Mouse (Mus musculus) lung, postnatal 0 days (tissue): ENCODE data around the gene Banp. TPM values are rescaled to one million over a fixed set of nuclear protein-coding genes. Genes with fewer than 3 reads are reported as not detected.

ENCODE experiments used
- ATAC-seq: fragments of 200-750 bp; cut with Nextera tagmentation; 2 replicates; pipeline ENCODE4 v1.8.0; 2017; ENCODE audit warnings: moderate library complexity
- DNase-seq: peaks from one replicate; pipeline ENCODE4 v3.0.0-alpha.2; 2016; ENCODE audit warnings: low spot score
- H3K27ac ChIP-seq: fragments of 300-500 bp; sonication (generic); 2 replicates; pipeline ENCODE4 v1.5.1; 2014; ENCODE audit warnings: antibody characterized with exemption, mild to moderate bottlenecking, low read length, mixed read lengths
- H3K27me3 ChIP-seq: fragments of 300-500 bp; sonication (generic); replicated peaks from 2 replicates; pipeline ENCODE4 v1.6.1; 2014; ENCODE audit warnings: low read length, mixed read lengths; ENCODE audit not compliant: insufficient read depth
- H3K36me3 ChIP-seq: fragments of 300-500 bp; sonication (generic); 2 replicates; pipeline ENCODE4 v1.6.1; 2014; ENCODE audit warnings: low read length, mixed read lengths; ENCODE audit not compliant: insufficient read depth
- H3K4me1 ChIP-seq: fragments of 300-500 bp; sonication (generic); 2 replicates; pipeline ENCODE4 v1.6.1; 2014; ENCODE audit warnings: antibody characterized with exemption, low read depth, low read length, mixed read lengths; ENCODE audit not compliant: insufficient read depth
- H3K4me2 ChIP-seq: fragments of 300-500 bp; sonication (generic); replicated peaks from 2 replicates; pipeline ENCODE4 v1.6.1; 2014; ENCODE audit warnings: low read depth, mild to moderate bottlenecking, low read length, moderate library complexity, mixed read lengths
- H3K4me3 ChIP-seq: fragments of 300-500 bp; sonication (generic); 2 replicates; pipeline ENCODE4 v1.5.1; 2014; ENCODE audit warnings: low read depth, low read length
- H3K9ac ChIP-seq: fragments of 300-500 bp; sonication (generic); replicated peaks from 2 replicates; pipeline ENCODE4 v1.6.1; 2014; ENCODE audit warnings: low read depth, mild to moderate bottlenecking
- H3K9me3 ChIP-seq: fragments of 300-500 bp; sonication (generic); 2 replicates; pipeline ENCODE4 v1.6.1; 2016; ENCODE audit warnings: low read length, mixed read lengths
- CTCF ChIP-seq: IDR thresholded peaks from 2 replicates; pipeline ENCODE4 v1.5.1; 2016; ENCODE audit warnings: antibody characterized with exemption, mild to moderate bottlenecking
- EP300 ChIP-seq: IDR thresholded peaks from 2 replicates; pipeline ENCODE4 v1.6.1; 2016; ENCODE audit warnings: antibody characterized with exemption, mild to moderate bottlenecking, control low read depth
- WGBS: fragments of 180-500 bp; shearing (Covaris S2); extraction: QIAGEN DNeasy Blood & Tissue Kit; methylation state at CpG from one replicate; pipeline ENCODE4 v1.1.7; 2014; 5-methylcytosine and 5-hydroxymethylcytosine counted together
- polyA plus RNA-seq: library from polyadenylated mRNA; unstranded; fragments of >200 nt; fragmentation: Nextera tagmentation; extraction: Ambion mirVana; gene quantifications from 2 replicates; pipeline ENCODE4 v1.2.1, GENCODE M21; 2015

The Banp gene
- polyA plus RNA-seq, 1 experiment from 2014 or later = 17.1 TPM

DNA sequence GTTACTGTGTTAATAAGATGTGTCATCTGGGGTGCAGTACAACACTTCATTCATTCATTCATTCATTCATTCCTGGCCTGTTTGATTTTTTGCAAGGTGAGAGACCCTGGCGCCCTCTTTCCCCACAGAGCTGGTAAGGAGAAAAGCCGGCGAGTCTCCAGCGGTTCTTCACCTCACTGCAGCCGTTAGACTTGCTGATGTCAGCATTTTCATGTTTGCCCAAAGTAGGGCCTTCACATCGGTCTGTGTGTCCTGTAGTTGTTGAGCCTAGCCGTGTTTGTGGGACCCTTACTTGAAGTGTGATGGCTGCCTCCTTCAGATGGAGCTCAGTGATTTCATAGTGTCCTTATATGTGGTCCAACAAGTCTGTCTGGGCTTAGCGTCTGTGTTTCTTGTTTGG is 20.7 kb downstream of the Banp start:
- TF ChIP-seq EP300 (no peak), CTCF (no peak)
- H3K4me2 ChIP-seq = no peak overlapping the region

DNA sequence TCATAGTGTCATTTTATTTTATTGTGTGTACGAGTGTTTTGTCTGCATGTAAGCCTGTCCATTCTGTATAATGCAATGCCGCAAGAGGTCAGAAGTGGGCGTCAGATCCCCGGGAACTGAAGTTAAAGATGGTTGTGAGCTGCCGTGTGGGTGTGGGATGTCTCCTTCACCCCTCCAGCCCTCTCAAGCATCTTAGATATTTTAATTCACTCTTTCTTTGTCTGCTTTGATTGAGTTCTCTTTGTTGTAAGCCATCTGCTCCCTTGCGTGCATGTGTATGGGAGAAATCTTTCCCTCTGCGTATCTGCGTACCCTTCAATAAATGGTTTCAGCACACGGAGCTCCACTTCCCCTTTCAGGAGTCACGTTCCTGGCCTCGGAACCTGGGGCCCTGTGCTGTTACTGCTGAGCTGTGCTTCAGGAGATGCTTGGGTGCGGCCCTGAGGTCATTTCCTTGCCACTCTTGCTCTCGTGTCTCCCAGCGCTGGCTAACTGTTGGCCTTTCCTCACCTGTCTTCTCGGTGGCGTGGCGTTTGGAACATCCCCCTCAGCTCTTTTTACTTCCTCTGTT is 22.0 kb downstream of the Banp start:
- ATAC-seq (no peak; the same call in 1 of the 2 replicates), DNase-seq (no peak)
- H3K4me1 ChIP-seq = peaks cover 7% of the 10 kb centered on the region; the same call in 1 of the 2 replicates
- H3K4me3 ChIP-seq = no peak overlapping the region
- TF ChIP-seq CTCF (peak; percentile 23; the same call in 1 of the 2 replicates), EP300 (no peak)
- H3K4me2 ChIP-seq = no peak overlapping the region
- no peak overlapping the region for H3K27ac ChIP-seq
- 60% methylated on average over 17 of the region's 17 CpGs for WGBS
- H3K9me3 ChIP-seq = no peaks in the 10 kb centered on the region
- H3K27me3 ChIP-seq = no peaks in the 10 kb centered on the region
- no peak overlapping the region for H3K9ac ChIP-seq
- H3K36me3 ChIP-seq = peaks cover 10% of the 10 kb centered on the region

More for the DNA sequence above, 20.7 kb downstream of the Banp start:
- no peak overlapping the region for H3K27ac ChIP-seq
- H3K36me3 ChIP-seq = no peaks in the 10 kb centered on the region
- no peaks in the 10 kb centered on the region for H3K27me3 ChIP-seq
- DNase-seq = no peak
- ATAC-seq = no peak
- no peak overlapping the region for H3K9ac ChIP-seq
- H3K4me1 ChIP-seq = peaks cover 7% of the 10 kb centered on the region; the same call in 1 of the 2 replicates
- no peak overlapping the region for H3K4me3 ChIP-seq
- 68% methylated on average over 8 of the region's 8 CpGs for WGBS
- H3K9me3 ChIP-seq = no peaks in the 10 kb centered on the region

DNA sequence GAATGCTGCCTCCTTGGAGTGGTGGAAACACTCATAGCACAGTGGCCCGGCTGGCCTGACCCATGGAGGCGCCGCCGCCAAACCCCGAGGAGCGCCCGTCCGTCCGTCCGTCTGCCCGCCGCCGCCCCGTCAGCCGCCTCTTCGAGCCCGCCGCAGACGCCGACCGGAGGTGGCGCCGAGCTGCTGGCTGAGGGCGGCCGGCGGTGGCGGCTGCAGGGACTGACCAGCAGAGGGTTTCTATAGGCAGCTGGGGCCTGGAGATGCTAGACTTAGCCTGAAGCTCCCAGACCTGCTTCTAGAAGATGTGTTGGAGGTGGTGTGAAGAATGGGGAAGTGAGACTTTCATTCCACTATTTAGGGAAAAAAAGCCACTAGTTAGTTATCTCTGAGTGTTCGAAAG is 24.4 kb downstream of the Banp start:
- ATAC-seq (no peak), DNase-seq (no peak)
- no peaks in the 10 kb centered on the region for H3K9me3 ChIP-seq
- no peak for TF ChIP-seq CTCF
- no peak for TF ChIP-seq EP300
- no peaks in the 10 kb centered on the region for H3K27me3 ChIP-seq
- H3K4me1 ChIP-seq = 0 out of 2 replicates have a peak, but pooled peaks cover 3% of the 10 kb centered on the region
- H3K4me3 ChIP-seq = no peak overlapping the region
- H3K4me2 ChIP-seq = no peak overlapping the region
- no peak overlapping the region for H3K9ac ChIP-seq
- 94% methylated on average over 28 of the region's 28 CpGs for WGBS
- no peak overlapping the region for H3K27ac ChIP-seq
- H3K36me3 ChIP-seq = peaks cover 17% of the 10 kb centered on the region

DNA sequence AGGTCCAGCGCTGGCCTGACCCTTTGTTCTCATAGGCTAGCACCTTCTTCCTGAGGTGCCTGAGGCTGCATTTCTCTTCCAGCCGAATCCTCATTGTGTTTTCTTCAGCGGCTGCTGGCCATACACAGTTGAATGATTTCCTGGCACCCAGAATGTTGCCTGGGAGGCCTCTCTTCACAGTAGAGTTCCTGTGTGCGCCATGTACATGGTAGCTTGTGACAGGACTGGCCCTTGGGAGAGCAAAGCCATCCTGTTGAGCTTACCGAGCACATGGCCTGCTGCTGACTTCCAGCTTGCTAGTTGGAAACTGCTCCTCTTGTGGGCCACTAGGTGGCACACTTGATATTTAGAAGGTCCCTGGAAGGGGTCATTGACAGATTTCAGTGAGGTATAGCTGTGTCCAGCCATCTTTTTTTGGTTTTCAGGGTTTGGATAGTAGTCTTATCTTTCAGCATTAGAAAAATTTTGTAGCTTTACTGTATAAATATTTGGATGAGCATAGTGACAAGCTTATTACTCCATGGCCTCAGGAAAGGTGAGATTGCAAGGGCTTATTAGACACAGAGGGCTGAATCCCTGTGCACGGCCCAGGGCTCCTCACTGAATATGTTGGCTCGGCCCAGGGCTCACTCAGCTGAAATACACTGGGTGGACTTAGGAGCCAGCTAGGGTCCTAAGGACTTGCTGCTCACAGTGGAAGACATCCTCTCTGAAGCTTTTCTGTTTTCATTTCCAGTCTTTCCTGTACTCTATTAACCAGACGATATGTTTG is 28.5 kb downstream of the Banp start:
- H3K27me3 ChIP-seq = no peaks in the 10 kb centered on the region
- peak; percentile 87 for DNase-seq
- WGBS = 70% methylated on average over 8 of the region's 8 CpGs
- H3K9me3 ChIP-seq = no peaks in the 10 kb centered on the region
- peak; percentile 67 for ATAC-seq
- H3K4me1 ChIP-seq = no peaks in the 10 kb centered on the region
- no peak overlapping the region for H3K4me2 ChIP-seq
- H3K36me3 ChIP-seq = peaks cover 34% of the 10 kb centered on the region
- TF ChIP-seq CTCF = peak; percentile 89
- TF ChIP-seq EP300 = 0 out of 2 replicates have a peak, but pooled peaks have one; percentile 31
- no peak overlapping the region for H3K27ac ChIP-seq
- H3K4me3 ChIP-seq = no peak overlapping the region
- H3K9ac ChIP-seq = no peak overlapping the region

DNA sequence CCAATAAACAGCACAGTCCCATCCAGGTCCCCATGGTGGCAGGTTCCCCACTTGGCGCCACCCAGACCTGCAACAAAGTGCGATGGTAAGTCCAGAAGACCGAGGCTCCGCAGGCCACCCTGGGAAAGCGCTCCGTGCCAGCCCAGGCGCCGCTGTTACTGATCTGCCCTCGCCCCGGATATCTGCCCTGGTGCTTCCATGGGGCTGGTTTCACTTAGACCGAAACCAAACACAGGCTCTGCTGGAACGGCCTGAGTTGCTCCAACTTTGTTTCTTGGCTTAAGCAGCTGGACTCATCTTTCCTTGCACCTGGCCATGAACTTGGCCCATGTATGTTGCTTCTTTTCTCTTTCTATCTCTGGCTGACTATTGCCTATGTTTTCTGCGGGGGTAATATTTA is 29.1 kb downstream of the Banp start:
- WGBS = 98% methylated on average over 13 of the region's 13 CpGs
- DNase-seq (no peak), ATAC-seq (no peak)
- Histone ChIP-seq H3K27me3 (no peaks in the 10 kb centered on the region), H3K4me2 (no peak overlapping the region), H3K9me3 (no peaks in the 10 kb centered on the region), H3K9ac (no peak overlapping the region), H3K36me3 (peaks cover 34% of the 10 kb centered on the region), H3K4me1 (no peaks in the 10 kb centered on the region), H3K4me3 (no peak overlapping the region), H3K27ac (no peak overlapping the region)
- TF ChIP-seq CTCF (no peak), EP300 (no peak)

DNA sequence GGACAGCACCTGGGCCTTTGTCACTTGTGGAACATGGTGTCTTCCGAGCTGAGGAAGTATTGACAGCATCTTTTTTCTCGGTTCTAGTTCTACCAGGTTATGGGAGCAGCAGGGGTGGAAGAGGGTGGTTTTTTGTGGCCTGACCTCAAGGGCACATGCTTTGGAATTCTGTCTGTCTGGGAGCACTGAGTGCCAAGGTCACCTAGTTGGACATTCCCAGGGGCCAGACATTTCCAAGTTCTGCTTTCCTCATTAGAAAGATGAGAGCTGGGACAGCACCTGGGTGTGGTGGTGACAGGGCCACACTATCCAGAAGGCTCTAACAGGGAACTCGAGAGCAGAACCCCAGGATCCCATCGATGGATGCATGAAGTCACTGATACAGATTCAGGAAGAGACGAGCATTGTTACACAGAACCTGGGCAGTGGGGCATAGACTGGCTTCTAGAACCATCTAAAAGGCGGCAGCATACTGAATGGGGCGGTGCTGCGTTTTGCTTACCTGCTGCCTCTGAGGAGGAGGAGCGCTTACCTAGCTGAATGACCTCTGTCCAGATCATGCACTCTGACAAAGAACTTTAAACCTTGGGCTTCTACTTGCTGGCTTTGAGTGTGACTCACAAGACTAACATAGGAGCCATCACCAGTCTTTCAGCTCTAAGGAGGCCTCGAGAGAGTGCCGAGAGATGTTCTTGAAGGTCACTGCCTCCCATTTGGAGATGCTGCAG is 31.4 kb downstream of the Banp start:
- H3K36me3 ChIP-seq = peaks cover 29% of the 10 kb centered on the region
- no peak overlapping the region for H3K27ac ChIP-seq
- no peak for TF ChIP-seq CTCF
- TF ChIP-seq EP300 = no peak
- 94% methylated on average over 11 of the region's 11 CpGs for WGBS
- no peak for DNase-seq
- no peak overlapping the region for H3K4me2 ChIP-seq
- no peak overlapping the region for H3K9ac ChIP-seq
- H3K4me3 ChIP-seq = no peak overlapping the region
- H3K27me3 ChIP-seq = no peaks in the 10 kb centered on the region
- ATAC-seq = no peak
- no peaks in the 10 kb centered on the region for H3K4me1 ChIP-seq
- no peaks in the 10 kb centered on the region for H3K9me3 ChIP-seq
